Mouse (Mus musculus): ENCODE results near the gene Kctd2.
"Not testable (repeated sequence)": the region's sequence is repeated elsewhere in the genome, so short reads cannot be mapped to it uniquely, and the experiment has no call there.

Gene Kctd2

DNA sequence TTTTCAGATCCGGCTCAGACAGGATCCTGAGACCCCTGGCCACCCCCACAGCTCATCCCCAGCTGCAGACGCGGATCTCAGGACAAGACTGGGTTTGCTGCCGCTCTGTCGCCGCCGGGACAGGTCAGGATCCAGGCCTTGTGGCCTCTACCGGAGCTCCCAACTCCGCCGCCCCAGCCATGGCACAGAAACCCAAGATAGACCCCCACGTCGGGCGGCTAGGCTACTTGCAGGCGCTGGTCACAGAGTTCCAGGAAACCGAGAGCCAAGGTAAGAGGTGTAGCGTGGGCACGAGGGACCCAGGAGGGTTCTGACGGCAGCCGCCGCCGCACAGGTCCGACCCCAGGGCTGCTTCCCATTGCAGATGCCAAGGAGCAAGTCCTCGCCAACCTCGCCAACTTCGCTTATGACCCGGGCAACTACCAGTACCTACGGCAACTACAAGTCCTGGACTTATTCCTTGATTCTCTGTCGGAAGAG, 55.9 kb downstream of the Kctd2 start:
- DNase-seq = no peak

DNA sequence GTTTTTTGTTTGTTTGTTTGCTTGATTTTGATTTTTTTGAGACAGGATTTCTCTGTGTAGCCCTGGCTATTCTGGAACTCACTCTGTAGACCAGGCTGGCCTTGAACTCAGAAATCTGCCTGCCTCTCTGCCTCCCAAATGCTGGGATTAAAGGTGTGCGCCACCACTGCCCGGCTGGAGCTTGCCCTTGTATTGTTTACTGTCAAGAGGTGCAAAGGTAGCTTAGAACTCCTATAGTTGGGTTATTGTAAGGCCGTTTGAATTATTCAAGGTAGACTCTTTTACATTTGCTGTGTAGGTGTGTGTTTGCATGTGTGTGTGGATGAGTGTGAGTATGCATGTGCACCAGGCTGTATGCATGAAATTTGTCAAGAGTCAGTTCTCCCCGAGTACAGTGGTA, 56.7 kb downstream of the Kctd2 start:
- not testable (repeated sequence) for DNase-seq

DNA sequence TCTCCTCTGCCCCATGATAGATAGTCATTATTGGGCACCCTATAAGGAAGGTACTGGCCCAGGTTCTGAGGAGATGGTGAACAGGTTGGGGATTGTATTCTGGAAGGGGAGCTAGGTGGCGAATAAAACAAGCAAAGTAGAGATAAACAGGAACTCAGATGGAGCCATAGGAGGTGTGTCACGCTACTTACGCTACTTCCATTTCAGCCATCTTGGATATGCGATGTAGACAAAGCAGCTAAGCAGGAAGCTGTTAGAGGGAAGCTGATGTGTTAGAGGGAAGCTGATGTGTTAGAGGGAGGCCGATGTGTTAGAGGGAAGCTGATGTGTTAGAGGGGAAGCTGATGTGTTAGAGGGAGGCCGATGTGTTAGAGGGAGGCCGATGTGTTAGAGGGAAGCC, 57.5 kb downstream of the Kctd2 start:
- not testable (repeated sequence) for DNase-seq

DNA sequence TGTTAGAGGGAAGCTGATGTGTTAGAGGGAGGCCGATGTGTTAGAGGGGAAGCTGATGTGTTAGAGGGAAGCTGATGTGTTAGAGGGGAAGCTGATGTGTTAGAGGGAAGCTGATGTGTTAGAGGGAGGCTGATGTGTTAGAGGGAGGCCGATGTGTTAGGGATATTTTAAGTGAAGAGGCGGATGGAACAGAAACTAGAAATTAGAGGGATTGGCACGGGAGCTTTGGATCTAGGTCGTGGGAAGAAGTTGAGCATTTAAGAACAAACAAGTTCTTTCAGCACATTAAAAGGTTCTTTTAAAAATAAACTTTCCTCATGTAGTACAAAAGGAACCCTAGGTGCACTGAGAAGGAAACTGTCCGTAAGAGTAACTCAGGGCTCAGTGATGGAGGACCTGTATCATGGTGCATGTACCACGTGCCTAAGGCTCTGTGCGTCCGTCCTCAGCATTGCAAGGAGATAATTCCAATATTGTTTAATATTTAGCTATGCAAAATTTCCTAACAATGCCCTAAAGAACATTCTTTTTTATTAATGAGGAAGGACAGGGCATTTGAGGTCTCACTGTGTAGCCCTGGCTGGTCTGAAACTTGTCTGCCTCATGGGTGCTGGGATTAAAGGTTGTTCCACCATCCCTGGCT, 58.5 kb downstream of the Kctd2 start:
- DNase-seq = no peak
